Comparison of ENCODE assay signal across 19 mouse cellular contexts in the genomic region with DNA sequence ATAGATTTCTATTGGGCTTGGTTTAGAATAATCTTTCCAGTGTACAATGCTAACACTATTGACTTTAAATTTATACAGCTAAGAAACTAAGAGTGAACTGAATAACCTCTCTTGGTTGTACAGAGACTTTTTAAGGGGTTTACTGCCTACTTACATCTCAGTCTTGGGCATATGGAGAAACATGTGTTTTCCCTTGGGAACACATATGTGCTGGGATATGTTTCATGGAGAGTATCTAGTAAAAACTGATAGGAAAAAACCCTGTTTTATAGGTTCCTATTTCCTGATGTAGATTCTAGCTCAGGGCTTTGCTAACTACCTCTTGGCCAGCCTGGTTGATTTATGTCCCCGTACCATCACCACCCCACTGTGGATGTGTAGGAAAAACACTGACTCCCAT.
"Had no signal": no experiment of that assay in that cellular context is flagged by ENCODE, and none has a peak within 500 bp of the region (broad histone marks: within the 10 kb centered on the region; RNA-seq: fewer than 3 reads in every experiment).

No protein-coding gene starts in this region.

- H3K9me3 ChIP-seq: midbrain, embryonic 10.5 days; midbrain, embryonic 12.5 days; neural tube, embryonic 13.5 days; neural tube, embryonic 15.5 days had no signal

- H3K4me1 ChIP-seq: midbrain, embryonic 10.5 days; midbrain, embryonic 12.5 days; neural tube, embryonic 13.5 days; neural tube, embryonic 15.5 days had no signal

- H3K9ac ChIP-seq: lung, embryonic 14.5 days; midbrain, embryonic 12.5 days; neural tube, embryonic 13.5 days; neural tube, embryonic 15.5 days had no signal

- DNase-seq: lung, adult 18-20 months; lung, embryonic 14.5 days; lung, postnatal 10 days; lung, postnatal 4 days; midbrain, embryonic 14.5 days; retina, postnatal 1 day; right cerebral cortex, adult 18-20 months; right cerebral cortex, postnatal 25 days; right cerebral cortex, postnatal 4 days; spleen, adult 18-20 months; thymus, adult 18-20 months; thymus, postnatal 14 days; thymus, postnatal 36 days had no signal

- H3K4me3 ChIP-seq: midbrain, embryonic 10.5 days; midbrain, embryonic 12.5 days; myocyte; neural tube, embryonic 13.5 days; neural tube, embryonic 15.5 days had no signal

- H3K27ac ChIP-seq: midbrain, embryonic 10.5 days; midbrain, embryonic 12.5 days; neural tube, embryonic 13.5 days; neural tube, embryonic 15.5 days had no signal

- H3K27me3 ChIP-seq: midbrain, embryonic 12.5 days; neural tube, embryonic 13.5 days; neural tube, embryonic 15.5 days had no signal

- H3K36me3 ChIP-seq: midbrain, embryonic 10.5 days; midbrain, embryonic 12.5 days; neural tube, embryonic 13.5 days; neural tube, embryonic 15.5 days had no signal

- H3K4me2 ChIP-seq: lung, embryonic 14.5 days; midbrain, embryonic 12.5 days; neural tube, embryonic 13.5 days; neural tube, embryonic 15.5 days had no signal

- ATAC-seq: midbrain, embryonic 16.5 days had no signal
